Mouse (Mus musculus) macrophage (primary cell): ENCODE measurements around the gene Plekhh2. TPM values are rescaled to one million over a fixed set of nuclear protein-coding genes. Genes with fewer than 3 reads are reported as not detected.

ENCODE experiments used
- H3K27ac ChIP-seq: fragments of 350-480 bp; formaldehyde crosslinking; 2 replicates; pipeline ENCODE4 v1.9.0; 2021
- H3K36me3 ChIP-seq: fragments of 350-480 bp; formaldehyde crosslinking; 2 replicates; pipeline ENCODE4 v1.9.0; 2021; ENCODE audit errors: inconsistent target
- H3K4me3 ChIP-seq: fragments of 350-480 bp; formaldehyde crosslinking; 2 replicates; pipeline ENCODE4 v1.9.0; 2021; ENCODE audit errors: inconsistent target
- H3K79me2 ChIP-seq: fragments of 350-480 bp; formaldehyde crosslinking; 2 replicates; pipeline ENCODE4 v1.9.0; 2021; ENCODE audit errors: inconsistent target
- WGBS: methylation state at CpG from one replicate; pipeline ENCODE4 v1.1.7; 2026; ENCODE audit warnings: inconsistent platforms; ENCODE audit not compliant: missing documents; 5-methylcytosine and 5-hydroxymethylcytosine counted together
- polyA plus RNA-seq: library from polyadenylated mRNA; stranded (reverse); fragments of 250-400 nt; gene quantifications from 3 replicates; pipeline ENCODE4 v1.2.4, GENCODE M21; 2018; ENCODE audit warnings: inconsistent platforms

Plekhh2 gene
- polyA plus RNA-seq, 1 experiment from 2014 or later = 0.53 TPM

- Histone ChIP-seq H3K79me2 (no peaks in the 10 kb centered on the region), H3K4me3 (no peak overlapping the region), H3K36me3 (no peaks in the 10 kb centered on the region), H3K27ac (no peak overlapping the region)
- WGBS = 86% methylated on average over 9 of the region's 9 CpGs
These were observed 88.6 kb downstream of the Plekhh2 start for GRCm38 (mm10) chr17:84600051-84600983.

GRCm38 (mm10) chr17:84601805-84602204 lies 90.1 kb downstream of the Plekhh2 start:
- H3K36me3 ChIP-seq = no peaks in the 10 kb centered on the region
- no peak overlapping the region for H3K27ac ChIP-seq
- no peaks in the 10 kb centered on the region for H3K79me2 ChIP-seq
- H3K4me3 ChIP-seq = no peak overlapping the region
- 94% methylated on average over 5 of the region's 5 CpGs for WGBS

GRCm38 (mm10) chr17:84603202-84603627 lies 91.5 kb downstream of the Plekhh2 start:
- Histone ChIP-seq H3K79me2 (no peaks in the 10 kb centered on the region), H3K4me3 (no peak overlapping the region), H3K27ac (no peak overlapping the region), H3K36me3 (no peaks in the 10 kb centered on the region)
- 88% methylated on average over 9 of the region's 9 CpGs for WGBS

GRCm38 (mm10) chr17:84603709-84604420 lies 92.2 kb downstream of the Plekhh2 start:
- WGBS = 97% methylated on average over 10 of the region's 10 CpGs
- no peak overlapping the region for H3K27ac ChIP-seq
- H3K4me3 ChIP-seq = no peak overlapping the region
- no peaks in the 10 kb centered on the region for H3K79me2 ChIP-seq
- H3K36me3 ChIP-seq = no peaks in the 10 kb centered on the region

GRCm38 (mm10) chr17:84606976-84607375 lies 95.3 kb downstream of the Plekhh2 start:
- Histone ChIP-seq H3K27ac (no peak overlapping the region), H3K4me3 (no peak overlapping the region), H3K79me2 (no peaks in the 10 kb centered on the region), H3K36me3 (no peaks in the 10 kb centered on the region)
- WGBS = 71% methylated on average over 12 of the region's 13 CpGs

GRCm38 (mm10) chr17:84607617-84608016 lies 95.9 kb downstream of the Plekhh2 start:
- Histone ChIP-seq H3K27ac (no peak overlapping the region), H3K79me2 (no peaks in the 10 kb centered on the region), H3K36me3 (no peaks in the 10 kb centered on the region), H3K4me3 (no peak overlapping the region)
- 28% methylated on average over 5 of the region's 5 CpGs for WGBS

- no peak overlapping the region for H3K4me3 ChIP-seq
- H3K27ac ChIP-seq = no peak overlapping the region
- WGBS = 94% methylated on average over 4 of the region's 4 CpGs
These were observed 96.9 kb downstream of the Plekhh2 start for GRCm38 (mm10) chr17:84608606-84609005.

GRCm38 (mm10) chr17:84611500-84611899 lies 99.8 kb downstream of the Plekhh2 start:
- 94% methylated on average over 9 of the region's 9 CpGs for WGBS
- H3K27ac ChIP-seq = no peak overlapping the region
- no peaks in the 10 kb centered on the region for H3K36me3 ChIP-seq
- H3K79me2 ChIP-seq = no peaks in the 10 kb centered on the region
- H3K4me3 ChIP-seq = no peak overlapping the region

More at GRCm38 (mm10) chr17:84608606-84609005, 96.9 kb downstream of the Plekhh2 start:
- Histone ChIP-seq H3K36me3 (no peaks in the 10 kb centered on the region), H3K79me2 (no peaks in the 10 kb centered on the region)

GRCm38 (mm10) chr17:84611971-84612370 lies 100.3 kb downstream of the Plekhh2 start:
- WGBS = 77% methylated on average over 7 of the region's 7 CpGs
- Histone ChIP-seq H3K4me3 (no peak overlapping the region), H3K36me3 (no peaks in the 10 kb centered on the region), H3K27ac (no peak overlapping the region), H3K79me2 (no peaks in the 10 kb centered on the region)

GRCm38 (mm10) chr17:84615811-84616210 lies 104.1 kb downstream of the Plekhh2 start:
- WGBS = 95% methylated on average over 11 of the region's 11 CpGs
- H3K79me2 ChIP-seq = no peaks in the 10 kb centered on the region
- no peaks in the 10 kb centered on the region for H3K36me3 ChIP-seq
- H3K4me3 ChIP-seq = no peak overlapping the region
- H3K27ac ChIP-seq = no peak overlapping the region

GRCm38 (mm10) chr17:84616526-84617074 lies 104.9 kb downstream of the Plekhh2 start:
- Histone ChIP-seq H3K79me2 (no peaks in the 10 kb centered on the region), H3K4me3 (no peak overlapping the region), H3K27ac (no peak overlapping the region), H3K36me3 (no peaks in the 10 kb centered on the region)
- WGBS = 88% methylated on average over 6 of the region's 6 CpGs

- no peak overlapping the region for H3K27ac ChIP-seq
- no peaks in the 10 kb centered on the region for H3K79me2 ChIP-seq
- WGBS = 75% methylated on average over 5 of the region's 6 CpGs
- H3K36me3 ChIP-seq = no peaks in the 10 kb centered on the region
- H3K4me3 ChIP-seq = no peak overlapping the region
These were observed 106.3 kb downstream of the Plekhh2 start for GRCm38 (mm10) chr17:84617953-84618352.

GRCm38 (mm10) chr17:84619112-84619511 lies 107.4 kb downstream of the Plekhh2 start:
- 55% methylated on average over 7 of the region's 7 CpGs for WGBS
- no peaks in the 10 kb centered on the region for H3K36me3 ChIP-seq
- H3K27ac ChIP-seq = no peak overlapping the region
- H3K4me3 ChIP-seq = no peak overlapping the region
- no peaks in the 10 kb centered on the region for H3K79me2 ChIP-seq

- no peaks in the 10 kb centered on the region for H3K79me2 ChIP-seq
- 89% methylated on average over 3 of the region's 3 CpGs for WGBS
- H3K27ac ChIP-seq = no peak overlapping the region
- no peaks in the 10 kb centered on the region for H3K36me3 ChIP-seq
- H3K4me3 ChIP-seq = no peak overlapping the region
These were observed 108.4 kb downstream of the Plekhh2 start for GRCm38 (mm10) chr17:84620076-84620475.

- Histone ChIP-seq H3K79me2 (no peaks in the 10 kb centered on the region), H3K4me3 (no peak overlapping the region), H3K36me3 (no peaks in the 10 kb centered on the region), H3K27ac (no peak overlapping the region)
- 72% methylated on average over 6 of the region's 6 CpGs for WGBS
These were observed 108.9 kb downstream of the Plekhh2 start for GRCm38 (mm10) chr17:84620610-84621009.
